Mouse (Mus musculus) kidney, embryonic 16.5 days (tissue): ENCODE results near the gene Itsn1. TPM values are rescaled to one million over a fixed set of nuclear protein-coding genes. Genes with fewer than 3 reads are reported as not detected.

Experiments
- ATAC-seq: fragments of 200-750 bp; cut with Nextera tagmentation; 2 replicates; pipeline ENCODE4 v1.8.0; 2017; ENCODE audit warnings: moderate TSS enrichment; ENCODE audit not compliant: low FRiP score, low TSS enrichment
- H3K27ac ChIP-seq: fragments of 300-500 bp; sonication (generic); 2 replicates; pipeline ENCODE4 v1.5.1; 2014; ENCODE audit warnings: low read length
- H3K27me3 ChIP-seq: fragments of 300-500 bp; sonication (generic); 2 replicates; pipeline ENCODE4 v1.6.1; 2014; ENCODE audit warnings: low read length, control low read depth, mixed read lengths; ENCODE audit not compliant: insufficient read depth
- H3K36me3 ChIP-seq: fragments of 300-500 bp; sonication (generic); 2 replicates; pipeline ENCODE4 v1.6.1; 2014; ENCODE audit warnings: low read length, control low read depth, mixed read lengths; ENCODE audit not compliant: insufficient read depth
- H3K4me1 ChIP-seq: fragments of 300-500 bp; sonication (generic); 2 replicates; pipeline ENCODE4 v1.6.1; 2014; ENCODE audit warnings: low read length, control low read depth, mixed read lengths; ENCODE audit not compliant: insufficient read depth
- H3K4me2 ChIP-seq: fragments of 300-500 bp; sonication (generic); replicated peaks from 2 replicates; pipeline ENCODE4 v1.6.1; 2014; ENCODE audit warnings: low read depth, low read length
- H3K4me3 ChIP-seq: fragments of 300-500 bp; sonication (generic); 2 replicates; pipeline ENCODE4 v1.5.1; 2014; ENCODE audit warnings: mild to moderate bottlenecking, low read length
- H3K9ac ChIP-seq: fragments of 300-500 bp; sonication (generic); replicated peaks from 2 replicates; pipeline ENCODE4 v1.6.1; 2014; ENCODE audit warnings: low read length
- H3K9me3 ChIP-seq: fragments of 300-500 bp; sonication (generic); 2 replicates; pipeline ENCODE4 v1.6.1; 2016; ENCODE audit warnings: low read length, control low read depth
- WGBS: fragments of 180-500 bp; shearing (Covaris S2); extraction: QIAGEN DNeasy Blood & Tissue Kit; methylation state at CpG from one replicate; pipeline ENCODE4 v1.1.7; 2014; 5-methylcytosine and 5-hydroxymethylcytosine counted together
- polyA plus RNA-seq: library from polyadenylated mRNA; unstranded; fragments of >200 nt; fragmentation: Nextera tagmentation; extraction: Ambion mirVana; gene quantifications from 2 replicates; pipeline ENCODE4 v1.2.1, GENCODE M21; 2015

Itsn1 gene
- polyA plus RNA-seq, 1 experiment from 2014 or later, result 24.3 TPM

DNA sequence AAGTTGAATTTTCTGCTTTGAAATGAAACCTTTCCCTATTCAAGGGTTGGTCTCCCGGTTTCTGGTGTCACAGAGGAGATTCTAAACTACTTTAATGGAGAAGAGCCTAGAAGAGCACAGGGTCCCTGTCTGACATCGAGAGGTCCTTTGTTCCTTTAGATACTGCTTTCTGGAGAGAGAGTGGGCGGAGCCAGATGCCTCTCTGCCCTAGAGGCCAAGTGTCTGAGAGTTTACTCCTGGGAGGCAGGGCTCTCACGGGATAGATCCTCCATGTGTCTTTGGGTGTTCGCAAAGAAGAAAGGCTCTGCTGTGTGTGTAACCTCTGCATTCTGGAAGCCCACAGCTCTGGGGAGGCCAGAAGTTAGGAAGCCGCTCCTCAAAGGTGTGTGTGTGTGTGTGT lies 190.0 kb downstream of the Itsn1 start:
- H3K36me3 ChIP-seq, result peaks cover 11% of the 10 kb centered on the region; the same call in 1 of the 2 replicates
- 60% methylated on average over 6 of the region's 6 CpGs for WGBS
- no peak overlapping the region for H3K9ac ChIP-seq
- H3K27me3 ChIP-seq, result no peaks in the 10 kb centered on the region
- no peak overlapping the region for H3K4me2 ChIP-seq
- H3K27ac ChIP-seq, result no peak overlapping the region
- 0 out of 2 replicates have a peak, but pooled peaks cover 9% of the 10 kb centered on the region for H3K4me1 ChIP-seq
- H3K9me3 ChIP-seq, result no peaks in the 10 kb centered on the region
- no peak overlapping the region for H3K4me3 ChIP-seq
- ATAC-seq, result no peak

DNA sequence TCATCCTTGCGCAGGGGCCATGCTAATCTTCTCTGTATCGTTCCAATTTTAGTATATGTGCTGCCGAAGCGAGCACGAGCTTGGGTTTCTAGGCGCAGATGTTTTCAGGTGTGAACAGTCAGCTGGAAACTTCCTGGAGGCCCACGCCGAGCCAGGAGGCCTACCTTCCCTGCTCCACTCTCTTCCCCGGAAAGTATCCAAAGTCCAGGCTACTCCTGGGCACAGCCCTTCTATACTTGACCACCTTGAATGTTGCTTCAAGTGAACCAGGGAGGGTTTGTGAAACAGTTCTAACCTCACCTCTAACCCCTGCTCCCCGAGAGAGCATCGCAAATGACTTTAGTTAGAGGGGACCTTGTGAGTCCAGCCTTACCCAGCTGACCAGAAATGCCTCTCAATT lies 192.3 kb downstream of the Itsn1 start:
- Histone ChIP-seq H3K4me3 (no peak overlapping the region), H3K4me1 (0 out of 2 replicates have a peak, but pooled peaks cover 9% of the 10 kb centered on the region), H3K9ac (no peak overlapping the region), H3K27ac (no peak overlapping the region), H3K27me3 (no peaks in the 10 kb centered on the region), H3K4me2 (no peak overlapping the region), H3K9me3 (no peaks in the 10 kb centered on the region), H3K36me3 (peaks cover 34% of the 10 kb centered on the region)
- no peak for ATAC-seq
- 89% methylated on average over 11 of the region's 11 CpGs for WGBS

DNA sequence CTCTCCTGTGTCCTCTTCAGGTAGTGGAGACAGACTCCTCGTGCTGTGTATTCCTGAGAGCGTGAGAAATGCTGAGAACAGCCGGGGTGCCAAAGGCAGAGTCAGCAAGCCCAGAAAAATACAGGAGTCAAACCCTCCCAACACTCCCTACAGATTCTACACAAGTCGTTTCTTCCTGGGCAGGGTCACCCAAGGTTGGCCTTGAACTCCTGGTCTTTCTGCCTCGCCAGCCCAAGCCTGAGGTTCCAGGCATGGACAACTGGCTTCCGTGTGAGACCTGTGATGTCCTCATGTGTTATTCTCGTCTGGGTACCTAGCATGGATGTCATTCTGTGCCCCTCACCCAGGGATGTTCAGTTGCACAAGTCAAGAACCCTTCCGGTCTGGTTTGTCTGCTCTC lies 193.9 kb downstream of the Itsn1 start:
- H3K36me3 ChIP-seq, result peaks cover 50% of the 10 kb centered on the region
- whole genome bisulfite sequencing, result 70% methylated on average over 8 of the region's 8 CpGs

DNA sequence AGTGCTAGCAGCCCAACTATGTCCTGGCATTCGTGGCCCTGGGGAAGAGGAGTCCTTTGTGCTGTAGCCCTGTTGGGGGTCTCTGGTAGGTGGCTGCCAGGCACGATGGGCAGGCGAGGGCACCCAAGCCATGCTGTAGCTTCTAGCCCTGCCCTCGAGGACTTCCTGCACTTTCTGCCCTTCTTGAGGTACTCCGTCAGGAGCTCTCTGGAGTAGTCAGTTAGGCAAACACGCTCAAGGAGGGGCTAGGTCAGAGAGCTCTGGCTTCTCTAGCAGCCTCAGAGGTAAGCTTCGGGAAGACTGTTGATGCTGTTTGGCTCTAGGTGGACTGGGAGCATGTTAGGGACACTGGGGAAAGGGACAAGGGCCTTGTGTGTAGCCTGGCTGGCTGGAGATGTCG lies 195.3 kb downstream of the Itsn1 start:
- H3K4me2 ChIP-seq, result no peak overlapping the region
- 96% methylated on average over 8 of the region's 8 CpGs for WGBS
- H3K36me3 ChIP-seq, result peaks cover 64% of the 10 kb centered on the region
- H3K9ac ChIP-seq, result no peak overlapping the region
- no peaks in the 10 kb centered on the region for H3K9me3 ChIP-seq
- no peak for ATAC-seq
- H3K4me1 ChIP-seq, result no peaks in the 10 kb centered on the region
- H3K27ac ChIP-seq, result no peak overlapping the region
- no peak overlapping the region for H3K4me3 ChIP-seq
- no peaks in the 10 kb centered on the region for H3K27me3 ChIP-seq

More for the DNA sequence above, 193.9 kb downstream of the Itsn1 start:
- Histone ChIP-seq H3K4me2 (no peak overlapping the region), H3K27ac (no peak overlapping the region), H3K27me3 (no peaks in the 10 kb centered on the region), H3K9ac (no peak overlapping the region), H3K9me3 (no peaks in the 10 kb centered on the region), H3K4me1 (no peaks in the 10 kb centered on the region), H3K4me3 (no peak overlapping the region)
- no peak for ATAC-seq

DNA sequence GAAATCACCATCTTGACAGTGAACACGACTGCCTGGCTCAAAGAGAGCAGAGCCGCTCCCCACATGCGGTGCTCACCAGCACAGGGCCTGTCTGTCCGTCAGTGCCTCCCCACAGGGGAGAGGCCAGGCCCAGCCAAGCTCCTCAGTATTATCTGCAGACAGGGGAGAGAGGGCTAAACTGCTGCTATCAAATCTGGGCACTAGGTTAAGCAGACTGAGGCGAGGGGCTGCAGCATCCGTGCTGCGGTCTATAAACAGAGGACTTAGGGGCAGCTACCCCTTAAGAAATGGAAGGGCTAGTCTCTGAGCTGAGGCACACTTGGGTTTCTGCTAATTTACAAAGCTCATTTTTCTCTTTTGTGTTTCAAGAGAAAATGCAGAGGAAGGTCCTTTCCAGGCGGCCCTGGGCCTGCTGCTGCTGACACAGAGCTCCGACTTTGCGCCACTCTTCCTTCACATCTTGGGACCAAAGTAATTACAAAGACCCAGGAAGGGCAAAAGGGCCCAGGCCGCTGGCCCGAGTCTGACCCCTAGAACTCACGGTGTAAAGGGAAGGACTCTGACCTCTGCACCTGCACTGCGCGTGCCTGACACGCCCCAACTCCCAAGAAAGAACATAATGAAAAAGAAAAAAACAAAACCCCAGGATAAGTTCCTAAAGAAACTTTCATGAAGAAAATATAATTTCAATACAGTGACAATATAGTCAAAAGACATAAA lies 199.0 kb downstream of the Itsn1 start:
- H3K27ac ChIP-seq, result no peak overlapping the region
- no peak for ATAC-seq
- H3K4me1 ChIP-seq, result peaks cover 8% of the 10 kb centered on the region
- WGBS, result 89% methylated on average over 16 of the region's 16 CpGs
- no peaks in the 10 kb centered on the region for H3K27me3 ChIP-seq
- H3K36me3 ChIP-seq, result peaks cover 69% of the 10 kb centered on the region
- no peak overlapping the region for H3K9ac ChIP-seq
- H3K9me3 ChIP-seq, result no peaks in the 10 kb centered on the region
- H3K4me3 ChIP-seq, result no peak overlapping the region
- H3K4me2 ChIP-seq, result no peak overlapping the region

DNA sequence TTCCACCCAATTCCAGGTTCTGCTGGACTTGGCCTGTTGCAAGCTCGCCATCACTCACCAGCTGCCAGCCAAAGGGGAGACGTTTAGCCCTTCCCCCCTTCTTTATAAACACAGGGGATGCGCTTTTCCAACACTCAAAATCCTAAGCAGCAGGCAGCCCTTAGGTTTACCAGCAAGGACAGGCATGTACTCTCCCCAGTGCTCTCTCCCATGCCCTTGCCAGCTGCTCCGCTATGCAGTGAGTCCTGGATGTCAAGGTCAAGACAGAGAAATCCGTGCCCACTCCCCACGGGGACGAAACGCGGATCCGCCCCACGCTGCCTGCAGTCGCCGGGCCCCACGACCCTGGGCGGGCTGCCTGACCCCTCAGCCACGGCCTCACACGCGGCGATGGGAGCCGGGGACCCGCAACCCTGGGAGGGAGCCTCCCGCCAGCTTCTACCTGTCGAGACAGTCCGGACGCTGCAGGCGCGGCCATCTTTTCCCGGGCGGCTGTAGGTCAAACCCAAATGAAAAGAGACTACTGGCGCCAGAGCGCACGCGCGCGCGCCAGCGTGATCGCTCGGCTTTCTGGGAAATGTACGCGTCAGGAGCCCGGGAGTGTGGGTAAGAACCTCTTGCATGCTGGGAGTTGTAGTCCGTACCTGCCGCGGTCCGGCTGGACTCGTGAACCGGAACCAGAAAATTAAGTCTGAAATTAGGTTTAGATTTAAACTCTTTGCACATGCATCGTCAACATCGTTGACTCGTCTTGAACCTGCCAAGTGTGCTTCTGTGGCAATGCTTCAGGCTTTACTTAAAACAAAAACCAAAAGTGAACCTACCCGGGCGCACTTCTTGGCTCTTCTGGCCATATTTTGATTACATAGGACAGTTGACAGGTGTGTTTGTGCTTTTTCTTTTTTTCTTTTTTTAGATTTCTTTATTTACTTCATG lies 202.3 kb downstream of the Itsn1 start:
- peaks cover 36% of the 10 kb centered on the region for H3K36me3 ChIP-seq
- WGBS, result under 1% methylated on average over 53 of the region's 53 CpGs

DNA sequence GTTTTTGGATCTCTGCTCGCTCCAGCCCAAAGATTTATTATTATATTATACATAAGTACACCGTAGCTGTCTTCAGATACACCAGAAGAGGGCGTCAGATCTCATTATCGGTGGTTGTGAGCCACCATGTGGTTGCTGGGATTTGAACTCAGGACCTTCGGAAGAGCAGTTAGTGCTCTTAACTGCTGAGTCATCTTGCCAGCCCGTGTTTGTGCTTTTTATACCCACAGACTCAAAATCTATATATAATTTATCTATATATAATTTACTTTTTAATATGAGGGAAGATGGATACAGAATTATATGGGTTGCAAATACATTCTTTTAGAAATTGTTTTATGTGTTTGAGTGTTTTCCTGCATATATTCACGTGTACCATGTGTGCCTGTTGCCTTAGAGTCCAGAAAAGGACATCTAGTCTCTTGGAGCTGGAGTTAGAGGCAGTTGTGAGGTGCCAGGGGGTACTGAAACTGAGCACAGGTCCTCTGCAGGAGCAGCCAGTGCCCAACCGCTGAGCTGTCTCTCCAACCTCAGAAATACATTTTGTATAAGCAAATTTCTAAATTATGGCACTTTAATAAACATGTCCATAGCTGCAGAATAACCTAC lies 203.1 kb downstream of the Itsn1 start:
- H3K27ac ChIP-seq, result no peak overlapping the region
- WGBS, result 57% methylated on average over 8 of the region's 8 CpGs
- H3K36me3 ChIP-seq, result peaks cover 28% of the 10 kb centered on the region
- peak overlapping the region; percentile 99 for H3K4me3 ChIP-seq
- H3K9ac ChIP-seq, result no peak overlapping the region
- no peaks in the 10 kb centered on the region for H3K9me3 ChIP-seq
- peaks cover 15% of the 10 kb centered on the region for H3K4me1 ChIP-seq
- peak overlapping the region; percentile 53 for H3K4me2 ChIP-seq
- H3K27me3 ChIP-seq, result no peaks in the 10 kb centered on the region
- no peak for ATAC-seq

More for the DNA sequence above, 202.3 kb downstream of the Itsn1 start:
- H3K4me3 ChIP-seq, result peak overlapping the region; percentile 99
- peak overlapping the region; percentile 82 for H3K4me2 ChIP-seq
- peak; percentile 93 for ATAC-seq
- peaks cover 11% of the 10 kb centered on the region for H3K4me1 ChIP-seq
- H3K27ac ChIP-seq, result peak overlapping the region; percentile 90
- no peaks in the 10 kb centered on the region for H3K9me3 ChIP-seq
- H3K27me3 ChIP-seq, result no peaks in the 10 kb centered on the region
- peak overlapping the region; percentile 98 for H3K9ac ChIP-seq

DNA sequence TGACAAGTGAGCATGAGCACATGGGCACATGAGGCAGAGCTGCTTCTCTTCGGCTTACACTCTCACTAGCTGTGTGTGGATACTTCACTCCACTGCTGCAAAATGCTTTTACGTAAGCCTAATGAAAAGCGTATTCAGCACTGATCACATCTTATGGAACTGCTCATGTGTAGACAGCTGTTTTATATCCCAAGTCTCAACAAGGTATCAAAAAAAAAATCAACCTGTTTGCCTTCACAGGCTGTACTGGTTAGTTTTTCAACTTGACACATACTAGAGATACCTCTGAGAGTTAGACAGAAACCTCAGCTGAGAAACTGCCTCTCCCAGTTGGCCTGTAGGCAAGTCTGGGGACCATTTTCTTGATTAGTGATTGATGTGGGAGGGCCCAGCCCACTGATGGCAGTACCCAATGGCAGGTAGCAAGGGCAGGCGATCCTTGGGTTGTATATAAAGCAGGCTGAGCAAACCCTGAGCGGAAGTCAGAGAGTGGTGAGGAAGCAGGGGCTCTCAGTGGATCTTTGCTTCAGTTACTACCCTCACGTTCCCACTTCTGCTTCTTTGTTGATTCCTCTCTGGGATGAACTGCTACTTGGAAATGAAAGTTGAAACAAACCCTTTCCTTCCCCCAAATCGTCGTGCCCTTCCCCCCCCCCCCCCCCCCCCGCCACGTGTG lies 203.9 kb downstream of the Itsn1 start:
- WGBS, result 57% methylated on average over 8 of the region's 10 CpGs

DNA sequence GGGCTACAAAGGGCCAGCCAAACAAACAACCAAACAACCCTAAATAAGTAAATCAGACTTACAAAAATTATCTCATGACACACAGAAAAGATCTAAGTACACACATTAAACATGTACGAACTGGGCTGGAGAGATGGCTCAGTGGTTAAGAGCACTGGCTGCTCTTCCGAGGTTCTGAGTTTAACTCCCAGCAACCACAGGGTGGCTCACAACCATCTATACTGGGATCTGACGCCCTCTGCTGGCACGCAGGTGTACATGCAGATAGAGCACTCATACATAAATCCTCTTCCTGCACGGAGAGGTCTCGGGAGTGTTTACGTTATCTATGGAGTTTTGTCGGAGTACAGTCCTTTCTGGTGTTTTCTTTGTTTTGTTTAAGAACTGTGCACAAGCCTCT lies 206.0 kb downstream of the Itsn1 start:
- H3K4me2 ChIP-seq, result peak overlapping the region; percentile 31; the same call in 1 of the 2 replicates
- 34% methylated on average over 8 of the region's 8 CpGs for WGBS
- no peaks in the 10 kb centered on the region; the same call in 1 of the 2 replicates for H3K36me3 ChIP-seq
- no peak overlapping the region for H3K4me3 ChIP-seq
- H3K9me3 ChIP-seq, result no peaks in the 10 kb centered on the region
- H3K27ac ChIP-seq, result peak overlapping the region; percentile 51; the same call in 1 of the 2 replicates
- no peaks in the 10 kb centered on the region for H3K27me3 ChIP-seq
- no peak for ATAC-seq
- H3K9ac ChIP-seq, result peak overlapping the region; percentile 51
- H3K4me1 ChIP-seq, result peaks cover 14% of the 10 kb centered on the region

More for the DNA sequence above, 203.9 kb downstream of the Itsn1 start:
- Histone ChIP-seq H3K4me2 (no peak overlapping the region), H3K9ac (no peak overlapping the region), H3K27ac (no peak overlapping the region), H3K4me1 (peaks cover 15% of the 10 kb centered on the region), H3K9me3 (no peaks in the 10 kb centered on the region), H3K36me3 (peaks cover 20% of the 10 kb centered on the region), H3K27me3 (no peaks in the 10 kb centered on the region), H3K4me3 (no peak overlapping the region)
- ATAC-seq, result no peak
